12 mouse cellular contexts compared by ENCODE assay signal in the genomic region with DNA sequence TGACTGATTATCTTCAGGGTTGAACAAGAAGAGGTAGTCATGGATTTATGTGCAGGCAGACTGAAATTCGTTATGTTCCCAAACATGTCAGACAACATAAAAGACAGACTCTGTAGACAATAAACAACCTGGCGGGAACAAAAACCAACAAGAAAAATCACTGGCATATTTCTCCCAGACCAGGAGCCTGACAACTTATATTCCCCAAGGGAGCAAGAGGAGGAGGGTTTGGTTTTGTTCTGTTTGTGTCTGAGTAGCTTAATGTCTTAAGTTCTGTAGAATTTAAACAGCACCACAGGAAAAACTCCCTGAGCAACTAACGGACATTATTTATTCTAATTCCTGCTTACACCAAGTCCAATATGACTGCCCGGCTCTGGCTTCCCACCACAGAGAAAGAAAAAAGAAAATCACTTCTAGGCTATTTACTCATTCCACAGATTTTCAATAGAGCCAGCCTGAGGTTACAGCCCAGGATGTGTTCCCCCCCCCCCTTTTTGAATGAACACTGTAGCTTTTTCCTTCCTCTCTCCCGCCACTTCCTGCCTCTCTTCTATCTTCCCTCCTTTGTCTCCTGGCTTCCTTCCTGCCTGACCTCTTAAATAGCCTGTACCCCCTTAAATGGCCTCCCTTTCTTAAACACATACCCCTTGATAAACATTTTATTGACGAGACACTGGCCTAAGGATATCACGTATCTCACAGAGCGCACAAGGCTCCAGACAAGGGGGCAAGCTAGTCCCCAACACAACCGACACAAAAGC. TPM values are rescaled to one million over a fixed set of nuclear protein-coding genes. Genes with fewer than 3 reads are reported as not detected.
DNase-seq lines count a peak whose midpoint lies in the region; ATAC-seq lines count a peak whose summit lies in the region.
"Had no signal": no experiment of that assay in that cellular context is flagged by ENCODE, and none has a peak within 500 bp of the region (broad histone marks: within the 10 kb centered on the region; RNA-seq: fewer than 3 reads in every experiment).

No protein-coding gene starts in this region.

- no peaks in the 10 kb centered on the region for H3K27me3 ChIP-seq in heart, embryonic 16.5 days (ENCODE audit: control insufficient read depth, insufficient read depth, low read length)
- no peaks in the 10 kb centered on the region for H3K27me3 ChIP-seq in embryonic facial prominence, embryonic 12.5 days
- no peaks in the 10 kb centered on the region for H3K27me3 ChIP-seq in hindbrain, embryonic 13.5 days
- H3K27me3 ChIP-seq in midbrain, embryonic 15.5 days (replicated peaks): no peaks in the 10 kb centered on the region

- H3K4me1 ChIP-seq in heart, embryonic 16.5 days (ENCODE audit: control insufficient read depth, insufficient read depth, low read length): peaks cover 11% of the 10 kb centered on the region
- H3K4me1 ChIP-seq in embryonic facial prominence, embryonic 12.5 days: peaks cover 36% of the 10 kb centered on the region
- H3K4me1 ChIP-seq in hindbrain, embryonic 13.5 days (replicated peaks): peaks cover 53% of the 10 kb centered on the region
- peaks cover 39% of the 10 kb centered on the region for H3K4me1 ChIP-seq in midbrain, embryonic 15.5 days

- H3K9me3 ChIP-seq in heart, embryonic 16.5 days (replicated peaks; ENCODE audit: control insufficient read depth, low read length): no peaks in the 10 kb centered on the region
- no peaks in the 10 kb centered on the region for H3K9me3 ChIP-seq in embryonic facial prominence, embryonic 12.5 days
- H3K9me3 ChIP-seq in hindbrain, embryonic 13.5 days: no peaks in the 10 kb centered on the region
- no peaks in the 10 kb centered on the region for H3K9me3 ChIP-seq in midbrain, embryonic 15.5 days

- no peaks in the 10 kb centered on the region for H3K36me3 ChIP-seq in heart, embryonic 16.5 days (ENCODE audit: control insufficient read depth, insufficient read depth)
- H3K36me3 ChIP-seq in embryonic facial prominence, embryonic 12.5 days: no peaks in the 10 kb centered on the region
- no peaks in the 10 kb centered on the region for H3K36me3 ChIP-seq in hindbrain, embryonic 13.5 days
- H3K36me3 ChIP-seq in midbrain, embryonic 15.5 days (replicated peaks): no peaks in the 10 kb centered on the region

- no peak overlapping the region for H3K4me3 ChIP-seq in heart, embryonic 16.5 days (ENCODE audit: low read length)
- H3K4me3 ChIP-seq in embryonic facial prominence, embryonic 12.5 days: no peak overlapping the region
- no peak overlapping the region for H3K4me3 ChIP-seq in hindbrain, embryonic 13.5 days
- H3K4me3 ChIP-seq in midbrain, embryonic 15.5 days: no peak overlapping the region

- peak overlapping the region; percentile 64 for H3K27ac ChIP-seq in heart, embryonic 16.5 days (ENCODE audit: low read length)
- H3K27ac ChIP-seq in embryonic facial prominence, embryonic 12.5 days: peak overlapping the region; percentile 89
- H3K27ac ChIP-seq in hindbrain, embryonic 13.5 days: peak overlapping the region; percentile 80
- peak overlapping the region; percentile 80 for H3K27ac ChIP-seq in midbrain, embryonic 15.5 days

- H3K9ac ChIP-seq in heart, embryonic 16.5 days (ENCODE audit: low read length): no peak overlapping the region
- no peak overlapping the region for H3K9ac ChIP-seq in embryonic facial prominence, embryonic 12.5 days
- H3K9ac ChIP-seq in hindbrain, embryonic 13.5 days: no peak overlapping the region
- no peak overlapping the region for H3K9ac ChIP-seq in midbrain, embryonic 15.5 days

- intact Hi-C loops in heart, postnatal 14 days (cut with DNase I): no loop called here

- DNase-seq in heart, postnatal 14 days: no peak
- no peak for DNase-seq in urinary bladder, adult 2 months (ENCODE audit: low spot score)
- DNase-seq: adrenal gland, adult 8-10 months; cerebellum, postnatal 10 days had no signal

- no peak for ATAC-seq in heart, embryonic 16.5 days (replicated peaks; ENCODE audit: extremely low read depth, insufficient read depth, low FRiP score)
- ATAC-seq in embryonic facial prominence, embryonic 12.5 days (ENCODE audit: insufficient number of reproducible peaks, insufficient read depth, low FRiP score, low TSS enrichment): no peak
- ATAC-seq in hindbrain, embryonic 13.5 days (ENCODE audit: low FRiP score): no peak
- no peak for ATAC-seq in midbrain, embryonic 15.5 days (replicated peaks)
- ATAC-seq in granulocyte monocyte progenitor cell, adult 5-6 weeks (replicated peaks; ENCODE audit: poor library complexity, severe bottlenecking): no peak
- no peak for ATAC-seq in monocyte, adult 5-6 weeks (replicated peaks; ENCODE audit: insufficient number of reproducible peaks, low FRiP score, low TSS enrichment, poor library complexity, severe bottlenecking)

- WGBS in heart, embryonic 16.5 days: 57% methylated on average over 9 of the region's 9 CpGs
- WGBS in embryonic facial prominence, embryonic 12.5 days: 29% methylated on average over 9 of the region's 9 CpGs
- WGBS in hindbrain, embryonic 13.5 days: 52% methylated on average over 9 of the region's 9 CpGs
- 66% methylated on average over 9 of the region's 9 CpGs for WGBS in midbrain, embryonic 15.5 days

- no peak overlapping the region for H3K4me2 ChIP-seq in heart, embryonic 16.5 days (ENCODE audit: low read depth, low read length)
- H3K4me2 ChIP-seq in embryonic facial prominence, embryonic 12.5 days (replicated peaks): no peak overlapping the region
- H3K4me2 ChIP-seq in hindbrain, embryonic 13.5 days: no peak overlapping the region
- H3K4me2 ChIP-seq in midbrain, embryonic 15.5 days: no peak overlapping the region

RNA-seq across cellular contexts. Expression of a gene that starts 13.6 kb away (rescaled TPM):
- polyA plus RNA-seq in heart, embryonic 16.5 days (2015; fragmentation: Nextera tagmentation; extraction: Ambion mirVana): 6.5 and 7.2 TPM in 2 replicates
- 1 to 10 TPM; 1.0 to 2.4 TPM for total RNA-seq in heart, postnatal 14 days (2021)
- 0.22 and 0.29 TPM in 2 replicates for polyA plus RNA-seq in embryonic facial prominence, embryonic 12.5 days (2016; fragmentation: Nextera tagmentation; extraction: Ambion mirVana)
- 0.71 and 1.1 TPM in 2 replicates for polyA plus RNA-seq in hindbrain, embryonic 13.5 days (2015; fragmentation: Nextera tagmentation; extraction: Ambion mirVana)
- 0.63 and 0.89 TPM in 2 replicates for polyA plus RNA-seq in midbrain, embryonic 15.5 days (2015; fragmentation: Nextera tagmentation; extraction: Ambion mirVana)
- 0.15 and 0.47 TPM in 2 replicates for polyA plus RNA-seq in urinary bladder, adult 2 months (2012; rRNA removed)
- total RNA-seq in granulocyte monocyte progenitor cell, adult 5-6 weeks (2014; fragmentation: Nextera tagmentation): not detected in 2 replicates
- total RNA-seq in granulocyte monocyte progenitor cell, adult 5-6 weeks (2017): not detected in 2 replicates
- not detected in 3 replicates for total RNA-seq in monocyte, adult 5-6 weeks (2017)
- total RNA-seq: adrenal gland, adult 8-10 months; layer of hippocampus, postnatal 25 days had no signal

RNA-seq across cellular contexts. Expression of a gene that starts 40.9 kb away (rescaled TPM):
- polyA plus RNA-seq in heart, embryonic 16.5 days (2015; fragmentation: Nextera tagmentation; extraction: Ambion mirVana): 9.3 and 10.5 TPM in 2 replicates
- 1 to 10 TPM; 2.9 to 3.1 TPM for total RNA-seq in heart, postnatal 14 days (2021)
- polyA plus RNA-seq in embryonic facial prominence, embryonic 12.5 days (2016; fragmentation: Nextera tagmentation; extraction: Ambion mirVana): 23.8 and 26.3 TPM in 2 replicates
- 13.3 and 14.2 TPM in 2 replicates for polyA plus RNA-seq in hindbrain, embryonic 13.5 days (2015; fragmentation: Nextera tagmentation; extraction: Ambion mirVana)
- polyA plus RNA-seq in midbrain, embryonic 15.5 days (2015; fragmentation: Nextera tagmentation; extraction: Ambion mirVana): 13.6 and 14.0 TPM in 2 replicates
- 5.7 and 7.1 TPM in 2 replicates for polyA plus RNA-seq in urinary bladder, adult 2 months (2012; rRNA removed)
- 3.4 and 3.7 TPM in 2 replicates for total RNA-seq in granulocyte monocyte progenitor cell, adult 5-6 weeks (2014; fragmentation: Nextera tagmentation)
- 3.2 and 6.1 TPM in 2 replicates for total RNA-seq in granulocyte monocyte progenitor cell, adult 5-6 weeks (2017)
- total RNA-seq in monocyte, adult 5-6 weeks (2017): 1.0 to 10.0 TPM in 2 of 3 replicates, not detected in the other

RNA-seq across cellular contexts. Expression of a gene that starts 41.8 kb away (rescaled TPM):
- 0.55 and 0.59 TPM in 2 replicates for polyA plus RNA-seq in heart, embryonic 16.5 days (2015; fragmentation: Nextera tagmentation; extraction: Ambion mirVana)
- not detected for total RNA-seq in heart, postnatal 14 days (2021)
- polyA plus RNA-seq in embryonic facial prominence, embryonic 12.5 days (2016; fragmentation: Nextera tagmentation; extraction: Ambion mirVana): 0.22 and 0.33 TPM in 2 replicates
- polyA plus RNA-seq in hindbrain, embryonic 13.5 days (2015; fragmentation: Nextera tagmentation; extraction: Ambion mirVana): not detected in 2 replicates
- not detected in 2 replicates for polyA plus RNA-seq in midbrain, embryonic 15.5 days (2015; fragmentation: Nextera tagmentation; extraction: Ambion mirVana)
- 0.03 TPM in 1 of 2 replicates, not detected in the other for polyA plus RNA-seq in urinary bladder, adult 2 months (2012; rRNA removed)
- total RNA-seq in granulocyte monocyte progenitor cell, adult 5-6 weeks (2014; fragmentation: Nextera tagmentation): not detected in 2 replicates
- not detected in 2 replicates for total RNA-seq in granulocyte monocyte progenitor cell, adult 5-6 weeks (2017)
- not detected in 3 replicates for total RNA-seq in monocyte, adult 5-6 weeks (2017)
- total RNA-seq: adrenal gland, adult 8-10 months; layer of hippocampus, postnatal 25 days had no signal
- polyA plus RNA-seq: spleen, adult 2 months had no signal
